8 mouse cellular contexts compared by ENCODE assay signal in the genomic region with DNA sequence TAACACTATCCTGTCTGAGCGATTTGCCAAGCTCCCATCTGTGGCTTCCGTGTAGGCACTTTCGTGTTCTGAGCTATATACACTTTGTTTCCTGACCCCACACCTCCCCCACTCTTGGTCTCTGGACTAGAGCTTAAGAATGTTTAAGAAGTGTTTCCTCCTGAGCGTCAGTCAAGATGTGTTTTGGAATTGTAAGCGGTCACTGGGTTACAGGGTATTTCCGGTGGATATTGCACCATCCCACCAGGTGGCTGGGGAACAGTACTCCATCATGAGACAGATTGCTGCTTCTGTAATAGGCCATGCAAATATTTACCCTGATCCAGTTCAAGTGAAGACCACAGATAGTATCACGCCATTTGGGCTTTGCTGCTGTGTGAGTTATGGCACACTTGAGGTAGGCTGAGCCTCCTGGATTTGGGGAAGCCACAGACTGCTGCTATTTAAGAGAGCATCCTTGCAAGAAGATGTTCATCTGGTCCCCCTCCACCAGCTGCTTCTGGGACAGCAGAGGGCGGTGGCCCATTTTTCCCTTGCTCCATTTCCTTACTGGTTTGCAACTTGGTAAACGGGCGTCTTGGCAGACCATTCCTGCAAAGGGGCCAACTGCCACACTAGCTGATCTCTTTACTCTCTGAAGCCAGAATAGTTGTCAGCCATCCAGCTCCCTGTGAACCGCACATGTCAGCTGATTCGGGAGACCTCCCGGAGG.
A peak's percentile ranks its signal among the peaks of the same experiment; 100 is the strongest.
DNase-seq lines count a peak whose midpoint lies in the region; ATAC-seq and TF ChIP-seq lines count a peak whose summit lies in the region.

No protein-coding gene starts in this region.

- no peak for DNase-seq in embryonic facial prominence, embryonic 10.5 days (ENCODE audit: low spot score)
- DNase-seq in R1 (ENCODE audit: low read depth, low spot score): peak; percentile 14
- DNase-seq in frontal cortex, postnatal 14 days (ENCODE audit: low spot score in 2 of 2): peak; percentile 15 to 26
- peak; percentile 29 for DNase-seq in right cerebral cortex, postnatal 14 days
- DNase-seq in testis, postnatal 10 days (ENCODE audit: low spot score): no peak
- no peak for DNase-seq in testis, postnatal 14 days (ENCODE audit: low spot score)

- no peak overlapping the region for H3K4me2 ChIP-seq in embryonic facial prominence, embryonic 13.5 days
- no peak overlapping the region for H3K4me2 ChIP-seq in intestine, postnatal 0 days (replicated peaks; ENCODE audit: low read depth)

- no peak for ATAC-seq in embryonic facial prominence, embryonic 13.5 days (ENCODE audit: insufficient number of reproducible peaks, insufficient read depth, low FRiP score, low TSS enrichment, low read depth)
- no peak; the same call in 1 of the 2 replicates for ATAC-seq in intestine, postnatal 0 days

- peak overlapping the region; percentile 36; the same call in 1 of the 2 replicates for H3K27ac ChIP-seq in embryonic facial prominence, embryonic 13.5 days
- H3K27ac ChIP-seq in embryonic facial prominence, embryonic 10.5 days (replicated peaks): no peak overlapping the region
- no peak overlapping the region for H3K27ac ChIP-seq in intestine, postnatal 0 days (ENCODE audit: low read depth, low read length)

- H3K9me3 ChIP-seq in embryonic facial prominence, embryonic 13.5 days: no peaks in the 10 kb centered on the region
- H3K9me3 ChIP-seq in embryonic facial prominence, embryonic 10.5 days: no peaks in the 10 kb centered on the region
- H3K9me3 ChIP-seq in intestine, postnatal 0 days (ENCODE audit: control insufficient read depth): no peaks in the 10 kb centered on the region

- no peak overlapping the region for H3K4me3 ChIP-seq in embryonic facial prominence, embryonic 13.5 days
- H3K4me3 ChIP-seq in embryonic facial prominence, embryonic 10.5 days: no peak overlapping the region
- no peak overlapping the region for H3K4me3 ChIP-seq in intestine, postnatal 0 days (ENCODE audit: low read depth, low read length)

- H3K36me3 ChIP-seq in embryonic facial prominence, embryonic 13.5 days: no peaks in the 10 kb centered on the region
- no peaks in the 10 kb centered on the region for H3K36me3 ChIP-seq in embryonic facial prominence, embryonic 10.5 days (replicated peaks)
- no peaks in the 10 kb centered on the region for H3K36me3 ChIP-seq in intestine, postnatal 0 days (ENCODE audit: control insufficient read depth, insufficient read depth)

- peaks cover 21% of the 10 kb centered on the region for H3K4me1 ChIP-seq in embryonic facial prominence, embryonic 13.5 days
- no peaks in the 10 kb centered on the region for H3K4me1 ChIP-seq in embryonic facial prominence, embryonic 10.5 days
- no peaks in the 10 kb centered on the region for H3K4me1 ChIP-seq in intestine, postnatal 0 days (replicated peaks; ENCODE audit: control insufficient read depth, insufficient read depth, low read length)

- H3K27me3 ChIP-seq in embryonic facial prominence, embryonic 13.5 days: no peaks in the 10 kb centered on the region
- no peaks in the 10 kb centered on the region for H3K27me3 ChIP-seq in embryonic facial prominence, embryonic 10.5 days (replicated peaks; ENCODE audit: low read depth, poor library complexity, severe bottlenecking)
- no peaks in the 10 kb centered on the region for H3K27me3 ChIP-seq in intestine, postnatal 0 days (replicated peaks; ENCODE audit: control insufficient read depth, insufficient read depth, low read length)

- 57% methylated on average over 13 of the region's 13 CpGs for WGBS in embryonic facial prominence, embryonic 13.5 days
- 74% methylated on average over 13 of the region's 13 CpGs for WGBS in embryonic facial prominence, embryonic 10.5 days
- WGBS in intestine, postnatal 0 days: 47% methylated on average over 13 of the region's 13 CpGs

- H3K9ac ChIP-seq in embryonic facial prominence, embryonic 13.5 days: no peak overlapping the region
- H3K9ac ChIP-seq in intestine, postnatal 0 days (ENCODE audit: low read depth, low read length): no peak overlapping the region

- peak; percentile 17; the same call in 1 of the 2 replicates for TF ChIP-seq CTCF in intestine, postnatal 0 days (IDR thresholded peaks at IDR 0.05; ENCODE audit: low read depth)

Comparison
In these comparisons a context has a peak if more than half of its experiments do, and no peak if none do; other contexts are left out.
1. DNase-seq: peak in R1 (single experiment), frontal cortex, postnatal 14 days (2 of 2) and right cerebral cortex, postnatal 14 days (single experiment); none in embryonic facial prominence, embryonic 10.5 days (single experiment), testis, postnatal 10 days (single experiment) and testis, postnatal 14 days (single experiment).